Mouse (Mus musculus): Measurements from ENCODE around the gene Ctse. TPM values are rescaled to one million over a fixed set of nuclear protein-coding genes. Genes with fewer than 3 reads are reported as not detected.

Ctse gene
- 0.10 and 0.19 TPM in 2 replicates for polyA plus RNA-seq (2012; rRNA removed)

- Histone ChIP-seq H3K4me3 (replicated peaks; ENCODE audit: insufficient read depth, low read depth, low read length) (no peak within 1 kb of the TSS), H3K27ac (ENCODE audit: insufficient read depth, low read length) (no peak within 1 kb of the TSS), H3K27me3 (ENCODE audit: control insufficient read depth, insufficient read depth, low read length) (no peaks in the 10 kb centered on the region), H3K4me1 (ENCODE audit: control insufficient read depth, insufficient read depth, low read length) (no peaks in the 10 kb centered on the region)
- no peak for TF ChIP-seq CTCF (IDR thresholded peaks at IDR 0.05; ENCODE audit: borderline replicate concordance, insufficient read depth, low read depth, low read length)
- no peak for TF ChIP-seq POLR2A (IDR thresholded peaks at IDR 0.05; ENCODE audit: borderline replicate concordance, insufficient read depth, low read length)
- DNase-seq = no peak
- 81% methylated on average over 9 of the region's 9 CpGs for WGBS
Observed at GRCm38 (mm10) chr1:131637791-131638540, at the start of gene Ctse. Gene Ctse, plus strand, starts transcription at chr1:131638306.

- Histone ChIP-seq H3K27ac (ENCODE audit: insufficient read depth, low read length) (no peak within 1 kb of the TSS), H3K4me1 (ENCODE audit: control insufficient read depth, insufficient read depth, low read length) (no peaks in the 10 kb centered on the region), H3K4me3 (replicated peaks; ENCODE audit: insufficient read depth, low read depth, low read length) (no peak within 1 kb of the TSS), H3K27me3 (ENCODE audit: control insufficient read depth, insufficient read depth, low read length) (no peaks in the 10 kb centered on the region)
- TF ChIP-seq POLR2A (IDR thresholded peaks at IDR 0.05; ENCODE audit: borderline replicate concordance, insufficient read depth, low read length) (no peak), CTCF (IDR thresholded peaks at IDR 0.05; ENCODE audit: borderline replicate concordance, insufficient read depth, low read depth, low read length) (no peak)
- no peak for DNase-seq
- 45% methylated on average over 12 of the region's 12 CpGs for WGBS
Observed at GRCm38 (mm10) chr1:131598905-131599304, 39.2 kb upstream of the Ctse start, which contains the start of gene Avpr1b. Gene Avpr1b, plus strand, starts transcription at chr1:131599239.

GRCm38 (mm10) chr1:131600314-131600713 is 37.8 kb upstream of the Ctse start:
- Histone ChIP-seq H3K27me3 (ENCODE audit: control insufficient read depth, insufficient read depth, low read length) (no peaks in the 10 kb centered on the region), H3K27ac (ENCODE audit: insufficient read depth, low read length) (no peak overlapping the region), H3K4me3 (replicated peaks; ENCODE audit: insufficient read depth, low read depth, low read length) (no peak overlapping the region), H3K4me1 (ENCODE audit: control insufficient read depth, insufficient read depth, low read length) (no peaks in the 10 kb centered on the region)
- no peak for DNase-seq
- WGBS = 31% methylated on average over 11 of the region's 11 CpGs
- TF ChIP-seq POLR2A (IDR thresholded peaks at IDR 0.05; ENCODE audit: borderline replicate concordance, insufficient read depth, low read length) (no peak), CTCF (IDR thresholded peaks at IDR 0.05; ENCODE audit: borderline replicate concordance, insufficient read depth, low read depth, low read length) (no peak)

GRCm38 (mm10) chr1:131606719-131607118 is 31.4 kb upstream of the Ctse start:
- 84% methylated on average over 2 of the region's 2 CpGs for WGBS
- TF ChIP-seq POLR2A (IDR thresholded peaks at IDR 0.05; ENCODE audit: borderline replicate concordance, insufficient read depth, low read length) (no peak), CTCF (IDR thresholded peaks at IDR 0.05; ENCODE audit: borderline replicate concordance, insufficient read depth, low read depth, low read length) (no peak)
- H3K27me3 ChIP-seq (ENCODE audit: control insufficient read depth, insufficient read depth, low read length) = no peaks in the 10 kb centered on the region
- H3K4me1 ChIP-seq (ENCODE audit: control insufficient read depth, insufficient read depth, low read length) = no peaks in the 10 kb centered on the region
- no peak overlapping the region for H3K27ac ChIP-seq (ENCODE audit: insufficient read depth, low read length)
- no peak overlapping the region for H3K4me3 ChIP-seq (replicated peaks; ENCODE audit: insufficient read depth, low read depth, low read length)
- no peak for DNase-seq

- 81% methylated on average over 4 of the region's 4 CpGs for WGBS
- DNase-seq = peak in 1 of 2 experiments; percentile 4
- no peaks in the 10 kb centered on the region for H3K4me1 ChIP-seq (ENCODE audit: control insufficient read depth, insufficient read depth, low read length)
Observed at GRCm38 (mm10) chr1:131612556-131613155, 25.4 kb upstream of the Ctse start.

GRCm38 (mm10) chr1:131613361-131614133 is 24.6 kb upstream of the Ctse start:
- no peaks in the 10 kb centered on the region for H3K4me1 ChIP-seq (ENCODE audit: control insufficient read depth, insufficient read depth, low read length)
- H3K27me3 ChIP-seq (ENCODE audit: control insufficient read depth, insufficient read depth, low read length) = no peaks in the 10 kb centered on the region
- H3K27ac ChIP-seq (ENCODE audit: insufficient read depth, low read length) = no peak overlapping the region
- no peak overlapping the region for H3K4me3 ChIP-seq (replicated peaks; ENCODE audit: insufficient read depth, low read depth, low read length)
- TF ChIP-seq CTCF (IDR thresholded peaks at IDR 0.05; ENCODE audit: borderline replicate concordance, insufficient read depth, low read depth, low read length) = peak; percentile 64; the same call in 1 of the 2 replicates
- no peak for TF ChIP-seq POLR2A (IDR thresholded peaks at IDR 0.05; ENCODE audit: borderline replicate concordance, insufficient read depth, low read length)
- 79% methylated on average over 16 of the region's 16 CpGs for WGBS
- peak; percentile 40 to 50 for DNase-seq

More at GRCm38 (mm10) chr1:131612556-131613155, 25.4 kb upstream of the Ctse start:
- no peak overlapping the region for H3K4me3 ChIP-seq (replicated peaks; ENCODE audit: insufficient read depth, low read depth, low read length)
- H3K27me3 ChIP-seq (ENCODE audit: control insufficient read depth, insufficient read depth, low read length) = no peaks in the 10 kb centered on the region
- H3K27ac ChIP-seq (ENCODE audit: insufficient read depth, low read length) = no peak overlapping the region
- TF ChIP-seq POLR2A (IDR thresholded peaks at IDR 0.05; ENCODE audit: borderline replicate concordance, insufficient read depth, low read length) (no peak), CTCF (IDR thresholded peaks at IDR 0.05; ENCODE audit: borderline replicate concordance, insufficient read depth, low read depth, low read length) (no peak)

- TF ChIP-seq CTCF (IDR thresholded peaks at IDR 0.05; ENCODE audit: borderline replicate concordance, insufficient read depth, low read depth, low read length) (no peak), POLR2A (IDR thresholded peaks at IDR 0.05; ENCODE audit: borderline replicate concordance, insufficient read depth, low read length) (no peak)
- H3K4me3 ChIP-seq (replicated peaks; ENCODE audit: insufficient read depth, low read depth, low read length) = no peak overlapping the region
- WGBS = 68% methylated on average over 6 of the region's 6 CpGs
- no peaks in the 10 kb centered on the region for H3K27me3 ChIP-seq (ENCODE audit: control insufficient read depth, insufficient read depth, low read length)
- H3K4me1 ChIP-seq (ENCODE audit: control insufficient read depth, insufficient read depth, low read length) = no peaks in the 10 kb centered on the region
- DNase-seq = no peak
- no peak overlapping the region for H3K27ac ChIP-seq (ENCODE audit: insufficient read depth, low read length)
Observed at GRCm38 (mm10) chr1:131614641-131615040, 23.5 kb upstream of the Ctse start.
